Mouse (Mus musculus) kidney, embryonic 14.5 days (tissue): ENCODE data around the gene Aknad1. TPM values are rescaled to one million over a fixed set of nuclear protein-coding genes. Genes with fewer than 3 reads are reported as not detected.
A peak's percentile ranks its signal among the peaks of the same experiment; 100 is the strongest.

Experiments used
- ATAC-seq: fragments of 200-750 bp; cut with Nextera tagmentation; 2 replicates; pipeline ENCODE4 v1.8.0; 2017; ENCODE audit warnings: moderate number of reproducible peaks, mild to moderate bottlenecking, moderate TSS enrichment, moderate library complexity; ENCODE audit not compliant: low FRiP score, low TSS enrichment
- H3K27ac ChIP-seq: fragments of 300-500 bp; sonication (generic); 2 replicates; pipeline ENCODE4 v1.5.1; 2014; ENCODE audit warnings: low read depth, mild to moderate bottlenecking, low read length, moderate library complexity, mixed read lengths
- H3K27me3 ChIP-seq: fragments of 300-500 bp; sonication (generic); 2 replicates; pipeline ENCODE4 v1.6.1; 2014; ENCODE audit warnings: mild to moderate bottlenecking, low read length; ENCODE audit not compliant: control insufficient read depth, insufficient read depth
- H3K36me3 ChIP-seq: fragments of 300-500 bp; sonication (generic); 2 replicates; pipeline ENCODE4 v1.6.1; 2014; ENCODE audit warnings: low read length, mixed read lengths; ENCODE audit not compliant: control insufficient read depth, insufficient read depth
- H3K4me1 ChIP-seq: fragments of 300-500 bp; sonication (generic); 2 replicates; pipeline ENCODE4 v1.6.1; 2014; ENCODE audit warnings: low read length, mixed read lengths; ENCODE audit not compliant: control insufficient read depth, insufficient read depth
- H3K4me2 ChIP-seq: fragments of 300-500 bp; sonication (generic); replicated peaks from 2 replicates; pipeline ENCODE4 v1.6.1; 2014; ENCODE audit warnings: low read depth, mild to moderate bottlenecking, low read length
- H3K4me3 ChIP-seq: fragments of 300-500 bp; sonication (generic); 2 replicates; pipeline ENCODE4 v1.5.1; 2014; ENCODE audit warnings: mild to moderate bottlenecking, low read length
- H3K9ac ChIP-seq: fragments of 300-500 bp; sonication (generic); 2 replicates; pipeline ENCODE4 v1.6.1; 2014; ENCODE audit warnings: low read depth, mild to moderate bottlenecking, low read length, moderate library complexity
- H3K9me3 ChIP-seq: fragments of 300-500 bp; sonication (generic); 2 replicates; pipeline ENCODE4 v1.6.1; 2016; ENCODE audit warnings: low read length; ENCODE audit not compliant: control insufficient read depth
- WGBS: fragments of 180-500 bp; shearing (Covaris S2); extraction: QIAGEN DNeasy Blood & Tissue Kit; methylation state at CpG from one replicate; pipeline ENCODE4 v1.1.7; 2014; 5-methylcytosine and 5-hydroxymethylcytosine counted together
- polyA plus RNA-seq: library from polyadenylated mRNA; unstranded; fragments of >200 nt; fragmentation: Nextera tagmentation; extraction: Ambion mirVana; gene quantifications from 2 replicates; pipeline ENCODE4 v1.2.1, GENCODE M21; 2014

Aknad1 gene
- polyA plus RNA-seq, 1 experiment from 2014 or later = not detected

- Histone ChIP-seq H3K27ac (no peak overlapping the region), H3K27me3 (no peaks in the 10 kb centered on the region), H3K9me3 (no peaks in the 10 kb centered on the region), H3K9ac (no peak overlapping the region), H3K4me2 (no peak overlapping the region), H3K36me3 (no peaks in the 10 kb centered on the region), H3K4me1 (peaks cover 10% of the 10 kb centered on the region; the same call in 1 of the 2 replicates), H3K4me3 (no peak overlapping the region)
- ATAC-seq = no peak
- 97% methylated on average over 4 of the region's 4 CpGs for WGBS
Measured at GRCm38 (mm10) chr3:108714837-108715236, 24.6 kb upstream of the Aknad1 start.

- H3K27ac ChIP-seq = no peak overlapping the region
- WGBS = 86% methylated on average over 3 of the region's 3 CpGs
- ATAC-seq = no peak
- no peak overlapping the region for H3K4me3 ChIP-seq
- H3K9ac ChIP-seq = no peak overlapping the region
- H3K9me3 ChIP-seq = no peaks in the 10 kb centered on the region
- no peaks in the 10 kb centered on the region for H3K27me3 ChIP-seq
- H3K4me1 ChIP-seq = peaks cover 14% of the 10 kb centered on the region; the same call in 1 of the 2 replicates
- no peaks in the 10 kb centered on the region for H3K36me3 ChIP-seq
- no peak overlapping the region for H3K4me2 ChIP-seq
Measured at GRCm38 (mm10) chr3:108717896-108718502, 21.5 kb upstream of the Aknad1 start.

DNA sequence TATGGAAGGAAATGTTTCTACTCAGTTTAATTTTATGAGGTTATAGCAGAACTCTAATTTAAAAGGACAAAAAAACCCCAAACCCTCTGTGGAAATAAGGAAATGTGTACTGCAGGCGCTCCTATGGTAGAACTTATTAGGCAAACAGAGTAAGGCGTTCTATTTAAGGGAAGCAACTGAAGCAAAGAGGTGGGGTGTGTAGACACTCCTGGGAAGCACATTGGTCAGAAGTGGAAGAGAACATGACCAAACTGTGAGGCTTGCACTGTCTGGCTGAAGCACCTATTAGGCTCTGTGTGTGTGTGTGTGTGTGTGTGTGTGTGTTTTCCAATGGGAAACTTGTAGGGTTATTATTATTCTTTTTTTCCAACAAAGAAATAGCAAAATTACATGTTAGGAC, 20.1 kb upstream of the Aknad1 start:
- Histone ChIP-seq H3K4me3 (no peak overlapping the region), H3K36me3 (no peaks in the 10 kb centered on the region), H3K27me3 (no peaks in the 10 kb centered on the region), H3K27ac (no peak overlapping the region), H3K4me1 (peaks cover 11% of the 10 kb centered on the region; the same call in 1 of the 2 replicates), H3K9ac (no peak overlapping the region), H3K9me3 (no peaks in the 10 kb centered on the region), H3K4me2 (no peak overlapping the region)
- ATAC-seq = no peak
- 73% methylated on average over 2 of the region's 2 CpGs for WGBS

- no peak for ATAC-seq
- WGBS = 87% methylated on average over 3 of the region's 3 CpGs
- H3K4me2 ChIP-seq = no peak overlapping the region
Measured at GRCm38 (mm10) chr3:108719761-108720160, 19.7 kb upstream of the Aknad1 start.

GRCm38 (mm10) chr3:108721076-108721991, 18.1 kb upstream of the Aknad1 start:
- ATAC-seq = no peak
- WGBS = under 1% methylated on average over 44 of the region's 44 CpGs

More at GRCm38 (mm10) chr3:108719761-108720160, 19.7 kb upstream of the Aknad1 start:
- Histone ChIP-seq H3K4me1 (peaks cover 11% of the 10 kb centered on the region; the same call in 1 of the 2 replicates), H3K9ac (no peak overlapping the region), H3K4me3 (no peak overlapping the region), H3K9me3 (no peaks in the 10 kb centered on the region), H3K27me3 (no peaks in the 10 kb centered on the region), H3K27ac (no peak overlapping the region), H3K36me3 (no peaks in the 10 kb centered on the region)

GRCm38 (mm10) chr3:108722036-108722872, 17.2 kb upstream of the Aknad1 start, which contains the start of gene Gpsm2:
Gpsm2 (minus strand) TSS chr3:108722309.
- Histone ChIP-seq H3K27me3 (no peaks in the 10 kb centered on the region), H3K27ac (peak within 1 kb of the TSS; percentile 90), H3K4me3 (peak within 1 kb of the TSS; percentile 83), H3K4me1 (peaks cover 11% of the 10 kb centered on the region; the same call in 1 of the 2 replicates), H3K9ac (peak within 1 kb of the TSS; percentile 91), H3K4me2 (peak within 1 kb of the TSS; percentile 57), H3K9me3 (no peaks in the 10 kb centered on the region), H3K36me3 (no peaks in the 10 kb centered on the region)
- ATAC-seq = peak; percentile 99
- 5% methylated on average over 52 of the region's 53 CpGs for WGBS

More at GRCm38 (mm10) chr3:108721076-108721991, 18.1 kb upstream of the Aknad1 start:
- Histone ChIP-seq H3K4me3 (peak overlapping the region; percentile 83), H3K4me1 (peaks cover 11% of the 10 kb centered on the region; the same call in 1 of the 2 replicates), H3K4me2 (peak overlapping the region; percentile 57), H3K9me3 (no peaks in the 10 kb centered on the region), H3K36me3 (no peaks in the 10 kb centered on the region), H3K9ac (peak overlapping the region; percentile 91), H3K27ac (peak overlapping the region; percentile 90), H3K27me3 (no peaks in the 10 kb centered on the region)

DNA sequence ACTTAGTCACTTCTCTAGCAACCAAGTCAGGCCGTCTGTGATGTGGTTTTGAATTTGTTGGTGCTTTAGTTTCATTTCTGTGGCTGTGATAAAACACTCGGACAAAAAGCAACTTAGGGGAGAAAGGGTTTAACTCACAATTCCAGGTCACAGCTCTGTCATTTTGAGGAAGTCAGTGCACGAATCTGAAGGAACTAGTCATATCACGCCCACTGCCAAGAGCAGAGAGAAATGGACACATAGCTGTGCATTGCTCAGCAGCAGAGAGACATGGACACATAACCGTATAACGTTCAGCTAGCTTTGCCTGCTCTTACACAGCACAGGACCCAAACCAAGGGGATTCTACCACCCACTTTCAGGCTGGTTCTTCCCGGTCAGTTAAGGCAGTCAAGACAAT, 13.0 kb upstream of the Aknad1 start:
- no peak overlapping the region for H3K4me3 ChIP-seq

GRCm38 (mm10) chr3:108727344-108727743, 12.1 kb upstream of the Aknad1 start:
- H3K27ac ChIP-seq = no peak overlapping the region
- 0 out of 2 replicates have a peak, but pooled peaks cover 4% of the 10 kb centered on the region for H3K4me1 ChIP-seq
- no peaks in the 10 kb centered on the region for H3K36me3 ChIP-seq
- no peaks in the 10 kb centered on the region for H3K27me3 ChIP-seq
- H3K4me3 ChIP-seq = no peak overlapping the region
- H3K9ac ChIP-seq = no peak overlapping the region
- no peak overlapping the region for H3K4me2 ChIP-seq
- ATAC-seq = no peak
- H3K9me3 ChIP-seq = no peaks in the 10 kb centered on the region

More for the DNA sequence above, 13.0 kb upstream of the Aknad1 start:
- ATAC-seq = no peak
- WGBS = 87% methylated on average over 7 of the region's 7 CpGs
- H3K27ac ChIP-seq = no peak overlapping the region
- no peaks in the 10 kb centered on the region for H3K36me3 ChIP-seq
- H3K4me1 ChIP-seq = 0 out of 2 replicates have a peak, but pooled peaks cover 4% of the 10 kb centered on the region
- H3K4me2 ChIP-seq = no peak overlapping the region
- no peaks in the 10 kb centered on the region for H3K27me3 ChIP-seq
- no peaks in the 10 kb centered on the region for H3K9me3 ChIP-seq
- no peak overlapping the region for H3K9ac ChIP-seq
